Mouse (Mus musculus) cerebellum, postnatal 25 days (tissue): ENCODE measurements at regions not wholly inside any gene's neighbourhood (a gene's known extent, or its start where the extent isn't known, plus 50 kb on each side); places are given as distances from the start of the nearest gene placed in this dataset.

Experiments used
- DNase-seq, 2 experiments: peaks; one replicate each; pipeline ENCODE4 v3.0.0; 2021; ENCODE audit warnings: mixed read lengths in 2 of 2

DNA sequence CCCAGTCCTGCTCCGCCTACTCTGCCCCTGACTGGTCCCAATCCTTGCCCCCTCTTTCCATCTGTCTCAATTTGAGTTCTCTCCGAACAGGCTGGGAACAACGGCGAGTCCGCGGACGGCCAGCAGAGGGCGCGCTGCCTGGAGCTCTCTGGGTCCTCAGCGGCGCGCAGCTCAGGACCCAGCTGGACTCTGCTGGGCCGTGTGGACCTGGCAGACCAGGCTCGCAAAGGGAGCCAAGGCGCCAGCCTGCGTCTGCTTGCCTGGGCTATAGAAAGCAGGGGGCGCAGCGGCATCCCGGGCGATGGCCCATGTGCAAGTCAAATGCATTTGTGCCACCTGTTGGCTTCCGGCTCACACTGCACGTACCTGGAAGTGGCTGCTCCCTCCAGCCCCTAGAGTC is 100.0 kb upstream of the Irx4 start:
- DNase-seq, result peak; percentile 87 to 92

DNA sequence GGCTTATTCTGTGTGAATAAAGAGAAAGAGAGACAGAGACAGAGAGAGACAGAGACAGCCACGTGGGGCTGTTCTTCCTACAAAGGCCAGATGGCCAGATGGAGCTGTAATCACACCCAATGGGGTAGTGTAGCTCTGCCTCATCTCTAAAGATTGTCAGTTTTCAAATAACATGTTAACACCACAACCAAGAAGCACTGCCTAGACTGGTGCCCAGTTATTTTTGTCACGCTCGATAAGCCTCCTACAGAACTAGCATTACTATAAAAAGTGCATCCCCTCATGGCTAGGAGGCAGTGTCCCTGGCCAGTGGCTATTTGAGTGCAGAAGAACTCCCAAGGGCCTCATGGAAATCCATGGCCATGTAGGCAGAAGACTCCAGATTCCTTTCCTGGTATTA is 90.0 kb upstream of the Irx4 start:
- DNase-seq, result no peak

DNA sequence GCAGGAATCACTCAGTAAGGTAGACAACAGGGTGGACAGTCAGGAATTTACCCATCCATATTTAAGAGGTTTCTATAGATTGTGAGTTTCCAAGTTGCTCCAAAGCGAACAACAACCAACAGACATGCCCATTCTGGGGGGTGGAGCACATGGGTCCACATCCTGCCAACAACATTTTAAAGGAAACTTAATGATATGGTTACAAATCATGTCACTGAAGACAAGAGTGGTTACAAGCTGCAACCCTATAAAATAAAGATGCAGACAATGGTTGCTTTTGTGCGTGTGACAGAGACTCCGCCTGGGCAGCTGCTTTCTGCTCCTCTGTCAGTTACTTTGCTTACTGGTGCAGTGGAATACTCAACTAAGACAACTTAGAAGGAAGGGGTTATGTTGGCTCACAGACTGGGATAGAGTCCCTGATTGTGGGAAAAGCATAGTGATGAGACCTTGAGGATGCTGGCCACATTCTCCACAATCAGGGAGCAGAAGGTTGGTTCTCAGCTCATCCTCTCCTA is 52.3 kb upstream of the Irx4 start:
- DNase-seq, result no peak
